Mouse (Mus musculus) cerebellum, adult 2 months (tissue): ENCODE results near the gene Ckap2.

Experiments used
- CTCF ChIP-seq: fragments of 200-500 bp; IDR thresholded peaks from 2 replicates; pipeline ENCODE4 v1.5.1; 2011; ENCODE audit warnings: low read depth, mild to moderate bottlenecking, control low read depth, low read length, moderate library complexity, borderline replicate concordance; ENCODE audit not compliant: insufficient read depth
- POLR2A ChIP-seq: fragments of 200-500 bp; IDR thresholded peaks from 2 replicates; pipeline ENCODE4 v1.6.1; 2011; ENCODE audit warnings: low read length, control low read depth, borderline replicate concordance; ENCODE audit not compliant: insufficient read depth

- TF ChIP-seq CTCF: no peak
- TF ChIP-seq POLR2A: no peak
Observed at GRCm38 (mm10) chr8:22149643-22150344, 35.8 kb downstream of the Ckap2 start.
